Mouse (Mus musculus) MEL (cell line): ENCODE results near the gene Rnf169.

Experiments used
- CTCF ChIP-seq, 3 experiments: IDR thresholded peaks in 2 of 3; conservative IDR thresholded peaks in 1 of 3; 2 replicates each; pipeline ENCODE4 v1.5.1; 2011 to 2012; ENCODE audit warnings: low read length in 3 of 3, low read depth in 2 of 3, mild to moderate bottlenecking in 2 of 3, improper control_type of control experiment in 1 of 3, inconsistent platforms in 1 of 3, mixed read lengths in 1 of 3, moderate library complexity in 1 of 3; ENCODE audit not compliant: control insufficient read depth in 1 of 3, insufficient read depth in 1 of 3, poor library complexity in 1 of 3, severe bottlenecking in 1 of 3
- EP300 ChIP-seq, 2 experiments: IDR thresholded peaks; 2 replicates each; pipeline ENCODE4 v1.6.1; 2011; ENCODE audit warnings: improper control_type of control experiment in 2 of 2, low read length in 2 of 2, low read depth in 1 of 2, mild to moderate bottlenecking in 1 of 2
- ETS1 ChIP-seq: IDR thresholded peaks from 2 replicates; pipeline ENCODE4 v1.6.1; 2012; ENCODE audit warnings: low read depth, mild to moderate bottlenecking, inconsistent platforms, low read length, improper control_type of control experiment, moderate library complexity
- MYC ChIP-seq: IDR thresholded peaks from 2 replicates; pipeline ENCODE4 v1.6.1; 2011; ENCODE audit warnings: low read depth, mild to moderate bottlenecking, low read length, improper control_type of control experiment, moderate library complexity
- TBP ChIP-seq: IDR thresholded peaks from 2 replicates; pipeline ENCODE4 v1.8.0; 2011; ENCODE audit warnings: low read depth, low read length, improper control_type of control experiment
- UBTF ChIP-seq: IDR thresholded peaks from 2 replicates; pipeline ENCODE4 v1.6.1; 2012; ENCODE audit warnings: low read depth, mild to moderate bottlenecking, inconsistent platforms, low read length, improper control_type of control experiment, moderate library complexity, borderline replicate concordance; ENCODE audit not compliant: insufficient read depth
- ZC3H11A ChIP-seq: IDR thresholded peaks from 2 replicates; pipeline ENCODE4 v1.6.1; 2012; ENCODE audit warnings: low read depth, mild to moderate bottlenecking, inconsistent platforms, low read length, improper control_type of control experiment

- TF ChIP-seq CTCF (IDR thresholded peaks at IDR 0.05 in 2 of 3, conservative IDR thresholded peaks at IDR 0.05 in 1 of 3; ENCODE audit: control insufficient read depth in 1 of 3, insufficient read depth in 1 of 3, low read depth in 2 of 3, low read length in 3 of 3, poor library complexity in 1 of 3, severe bottlenecking in 1 of 3): no peak
- no peak for TF ChIP-seq EP300 (IDR thresholded peaks at IDR 0.05; ENCODE audit: low read depth in 1 of 2, low read length in 2 of 2)
- TF ChIP-seq ETS1: no peak
- no peak for TF ChIP-seq MYC
- TF ChIP-seq ZC3H11A: no peak
- TF ChIP-seq TBP: no peak
- TF ChIP-seq UBTF: no peak
Observed at GRCm38 (mm10) chr7:99963237-99963860, 16.9 kb downstream of the Rnf169 start.
